Mouse (Mus musculus): ENCODE data around the gene Thop1.
A peak's percentile ranks its signal among the peaks of the same experiment; 100 is the strongest.
"Not testable (repeated sequence)": the region's sequence is repeated elsewhere in the genome, so short reads cannot be mapped to it uniquely, and the experiment has no call there.

The Thop1 gene

DNA sequence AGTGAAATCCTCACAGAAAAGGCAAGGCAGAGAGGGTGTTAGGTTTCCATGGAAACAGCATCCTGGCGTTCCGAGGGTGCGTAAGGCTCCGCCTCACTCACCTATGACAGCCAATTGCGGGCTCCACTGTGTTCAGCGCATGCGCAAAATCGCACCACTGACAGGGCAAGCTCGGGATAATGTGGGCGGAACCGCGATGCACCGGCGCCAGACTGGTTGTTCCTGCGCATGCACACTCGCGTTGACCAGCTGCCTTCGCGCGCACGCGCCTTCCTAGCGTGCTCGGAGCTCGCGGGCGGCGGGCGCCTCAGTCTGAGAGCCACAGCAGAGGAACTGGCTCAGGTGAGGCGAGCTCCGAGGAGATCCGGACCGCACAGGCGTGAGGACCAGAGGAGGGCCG lies at the start of gene Thop1:
Thop1 (plus strand) TSS at position 200 of the 400 bp plus-strand sequence.
- peak; percentile 100 for DNase-seq

- no peak for DNase-seq
Observed at GRCm38 (mm10) chr10:81020207-81020606, 49.6 kb upstream of the Thop1 start.

GRCm38 (mm10) chr10:81021547-81022110 lies 48.2 kb upstream of the Thop1 start:
- no peak for DNase-seq

DNA sequence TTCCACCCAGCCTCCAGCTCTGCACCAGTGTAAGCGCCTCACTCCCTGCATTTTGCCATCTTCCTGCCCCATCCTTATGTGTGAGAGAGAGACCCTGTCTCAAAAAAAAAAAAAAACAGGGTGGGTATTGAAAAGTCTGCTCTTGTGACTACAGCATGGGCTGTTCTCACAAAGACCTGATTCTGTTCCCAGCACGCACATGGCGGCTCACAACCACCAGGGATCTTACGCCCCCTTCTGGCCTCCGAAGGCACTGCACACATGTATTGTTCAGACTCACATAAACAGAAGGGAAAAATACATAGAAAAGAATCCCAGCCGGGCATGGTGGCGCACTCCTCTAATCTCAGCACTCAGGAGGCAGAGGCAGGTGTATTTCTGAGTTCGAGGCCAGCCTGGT lies 47.1 kb upstream of the Thop1 start:
- DNase-seq: no peak

- no peak for DNase-seq
Observed at GRCm38 (mm10) chr10:81024346-81024937, 45.4 kb upstream of the Thop1 start.

DNA sequence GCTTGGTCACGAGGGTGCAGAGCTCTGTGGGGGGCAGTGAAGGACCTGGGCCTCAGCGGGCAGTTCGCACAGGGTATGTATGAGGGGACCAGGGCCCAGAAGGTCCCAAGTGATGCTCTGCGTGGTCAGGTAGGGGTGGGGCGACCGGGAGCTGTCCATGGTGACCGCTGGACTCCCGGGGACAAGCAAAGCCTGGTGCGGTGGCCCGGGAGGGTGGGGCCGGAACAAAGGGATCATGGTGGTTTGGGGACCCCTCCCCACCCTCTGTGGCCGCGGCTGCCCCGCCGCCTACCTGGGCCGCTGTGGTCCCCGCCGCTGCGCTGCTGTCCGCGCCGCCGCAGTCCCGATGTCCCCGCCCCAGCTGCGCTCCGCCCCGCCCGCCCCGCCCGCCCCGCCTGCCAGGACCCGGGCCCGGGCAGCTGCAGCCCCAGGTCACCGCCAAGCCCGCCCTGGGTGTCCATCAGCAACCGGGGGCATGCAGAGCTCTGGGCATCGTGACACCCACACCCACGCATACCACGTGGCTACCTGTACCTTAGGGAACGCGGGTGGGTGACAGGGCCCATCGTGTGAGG lies 44.7 kb upstream of the Thop1 start:
- DNase-seq: peak; percentile 9

DNA sequence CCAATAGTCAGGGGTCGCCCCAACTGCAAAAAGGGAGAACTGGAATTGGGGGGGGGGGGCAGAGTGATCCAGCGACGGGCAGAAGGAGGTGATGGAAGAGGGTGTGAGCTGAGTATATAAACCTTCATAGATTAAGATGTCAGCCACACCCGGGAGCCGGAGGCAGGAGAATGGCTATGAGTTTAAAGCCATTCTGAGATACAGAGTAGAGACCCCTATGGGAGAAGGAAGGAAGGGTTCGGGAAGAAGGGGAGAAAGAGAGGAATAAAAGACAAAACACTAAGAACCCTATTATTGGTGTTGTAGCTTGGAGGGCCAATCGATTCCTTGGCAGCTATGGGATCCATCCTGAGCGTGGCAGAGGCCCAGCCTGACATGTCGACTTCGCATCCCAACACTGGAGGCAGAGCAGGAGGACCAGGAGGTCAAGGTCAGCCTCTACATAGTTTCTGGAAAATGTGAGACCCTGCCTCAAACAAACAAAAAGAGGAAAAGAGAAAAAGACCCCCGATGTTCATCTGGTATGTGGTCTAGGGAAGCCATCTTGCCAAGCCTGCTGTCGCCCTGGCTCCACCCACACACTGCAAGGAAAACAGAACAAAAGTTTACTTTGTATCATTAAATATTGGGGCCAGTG lies 44.1 kb upstream of the Thop1 start, which contains the start of gene Diras1:
Diras1 (minus strand) TSS at position 24 of the 637 bp plus-strand sequence.
- DNase-seq: no peak

GRCm38 (mm10) chr10:81026857-81027256 lies 43.0 kb upstream of the Thop1 start:
- DNase-seq: no peak

DNA sequence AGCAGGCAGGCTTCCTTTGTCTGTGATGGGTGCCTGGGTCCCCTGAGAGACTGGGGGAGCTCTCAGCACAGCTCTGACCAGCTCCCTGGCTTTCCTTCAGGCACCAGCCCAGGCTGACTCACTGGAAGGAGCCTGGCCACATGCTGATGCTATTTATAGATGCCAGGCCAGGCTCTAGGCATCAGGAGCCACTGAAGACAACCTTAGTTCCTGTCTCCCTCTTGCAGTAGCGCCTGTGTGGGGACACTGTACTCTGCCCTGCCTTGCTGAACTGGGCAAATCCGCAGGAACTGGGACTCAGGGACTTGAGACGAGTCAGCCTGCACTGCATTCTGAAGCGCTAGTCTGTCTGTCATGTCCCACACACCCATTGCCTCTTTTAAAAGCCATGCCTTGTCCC lies 42.5 kb upstream of the Thop1 start:
- no peak for DNase-seq

DNA sequence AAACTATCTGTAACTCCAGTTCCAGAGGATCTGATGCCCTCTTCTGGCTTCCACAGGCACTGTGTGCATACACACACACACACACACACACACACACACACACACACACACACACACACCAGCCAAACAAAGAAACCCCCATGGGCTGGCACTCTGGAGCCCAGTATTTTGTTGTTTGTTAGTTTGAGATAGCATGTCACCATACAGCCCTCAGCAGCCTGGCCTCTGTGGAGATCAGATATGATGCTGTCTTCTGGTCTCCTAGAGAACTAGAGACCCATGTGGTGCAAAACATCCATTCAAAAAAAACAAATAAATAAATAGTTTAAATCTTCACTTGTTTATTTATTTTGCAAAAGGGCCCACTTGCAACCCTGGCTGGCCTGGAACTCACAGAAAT lies 41.6 kb upstream of the Thop1 start:
- DNase-seq: no peak

DNA sequence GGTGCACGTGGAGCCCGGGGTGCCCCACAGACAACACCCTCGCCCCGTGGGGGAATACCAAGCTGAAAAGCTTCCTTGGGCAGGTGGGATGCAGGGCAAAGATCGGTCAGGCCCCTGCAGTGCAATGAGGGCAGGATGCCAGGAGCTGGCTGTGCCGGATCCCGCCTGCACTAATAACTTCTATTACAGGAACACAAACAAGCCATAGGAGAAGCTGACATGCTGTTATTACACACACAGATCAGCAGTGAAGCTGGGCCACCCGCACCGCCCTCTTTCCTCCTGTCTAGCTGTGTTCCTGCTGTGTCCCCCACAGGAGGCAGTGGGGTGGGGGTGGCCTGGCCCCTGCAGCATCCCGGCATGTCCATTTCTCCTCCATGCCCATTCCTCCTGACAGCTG lies 40.8 kb upstream of the Thop1 start:
- DNase-seq: no peak

- DNase-seq: no peak
Observed at GRCm38 (mm10) chr10:81033586-81033985, 36.2 kb upstream of the Thop1 start.

DNA sequence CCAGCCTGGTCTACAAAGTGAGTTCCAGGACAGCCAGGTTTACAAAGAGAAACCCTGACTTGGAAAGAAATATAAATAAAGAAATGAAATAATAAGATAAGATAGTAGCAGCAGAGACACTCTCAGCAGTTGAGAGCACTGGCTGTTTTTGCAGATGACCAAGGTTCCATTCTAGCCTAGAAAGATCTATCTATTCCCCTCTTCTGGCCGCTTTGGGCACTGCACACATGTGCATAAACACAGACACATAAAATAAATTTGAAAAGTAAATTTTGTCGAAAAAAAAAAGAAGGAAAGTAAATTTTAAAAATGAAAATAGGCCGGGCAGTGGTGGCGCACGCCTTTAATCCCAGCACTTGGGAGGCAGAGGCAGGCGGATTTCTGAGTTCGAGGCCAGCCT lies 33.6 kb upstream of the Thop1 start:
- peak; percentile 34 for DNase-seq

- DNase-seq: peak; percentile 99
Observed at GRCm38 (mm10) chr10:81036988-81037580, 32.8 kb upstream of the Thop1 start, which contains the start of gene Slc39a3. TSS of gene Slc39a3 (minus strand) at chr10:81037426.

- DNase-seq: peak; percentile 80
Observed at GRCm38 (mm10) chr10:81041458-81042175, 28.2 kb upstream of the Thop1 start.

DNA sequence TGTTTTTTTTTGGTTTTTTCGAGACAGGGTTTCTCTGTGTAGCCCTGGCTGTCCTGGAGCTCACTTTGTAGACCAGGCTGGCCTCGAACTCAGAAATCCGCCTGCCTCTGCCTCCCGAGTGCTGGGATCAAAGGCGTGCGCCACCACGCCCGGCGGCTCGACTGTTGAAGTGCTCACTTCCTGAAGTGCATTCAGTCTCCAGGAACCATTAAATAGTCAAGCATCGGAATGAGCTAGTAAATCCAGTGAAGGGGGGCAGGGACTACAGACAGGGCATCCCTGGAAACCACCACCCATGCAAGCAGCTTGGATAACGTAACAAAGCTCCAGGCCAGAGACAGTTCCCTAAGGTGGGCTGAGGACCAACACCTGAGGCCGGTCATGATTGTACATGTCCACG lies 24.6 kb upstream of the Thop1 start:
- not testable (repeated sequence) for DNase-seq

GRCm38 (mm10) chr10:81050645-81051044 lies 19.2 kb upstream of the Thop1 start:
- peak; percentile 31 for DNase-seq

DNA sequence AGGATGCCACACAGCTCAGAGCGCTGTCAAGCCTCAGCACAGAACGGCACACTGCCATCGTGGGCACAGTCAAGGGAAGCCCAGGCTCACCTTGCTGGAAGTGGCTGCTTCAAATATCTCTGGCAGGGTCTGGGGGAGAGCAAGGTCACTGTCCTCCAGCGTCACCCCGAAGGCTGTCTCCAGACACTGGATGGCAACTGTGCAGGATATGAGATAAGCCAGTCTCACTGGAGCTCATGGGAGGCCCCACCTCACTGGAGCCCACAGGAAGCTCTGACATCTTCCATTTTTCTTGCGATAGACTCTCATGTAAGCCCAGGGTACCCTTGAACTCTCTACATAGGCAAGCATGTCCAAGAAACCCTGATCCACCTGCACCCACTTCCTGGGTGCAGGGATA lies 18.7 kb upstream of the Thop1 start:
- no peak for DNase-seq

- DNase-seq: no peak
Observed at GRCm38 (mm10) chr10:81052577-81052976, 17.3 kb upstream of the Thop1 start.

DNA sequence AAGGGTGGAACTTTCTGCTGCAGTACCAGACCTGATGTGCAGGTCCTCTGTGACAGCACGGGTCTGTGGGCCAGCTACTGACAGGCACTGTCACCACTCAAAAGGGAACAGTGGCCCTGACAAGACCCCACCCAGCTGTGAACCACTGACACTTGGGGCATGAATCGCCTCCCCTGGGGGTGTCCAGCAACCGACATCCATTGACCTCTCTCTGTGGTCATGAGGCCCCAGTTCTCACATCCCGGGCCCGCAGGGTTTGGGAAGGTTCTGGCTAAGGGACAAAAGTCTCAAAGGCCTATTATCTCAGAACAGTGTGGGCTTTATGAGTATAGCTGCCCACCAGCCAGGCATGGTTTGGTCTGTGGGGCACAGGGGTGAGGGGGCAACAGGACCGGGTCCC lies 14.7 kb upstream of the Thop1 start:
- no peak for DNase-seq

GRCm38 (mm10) chr10:81055802-81056340 lies 14.0 kb upstream of the Thop1 start:
- not testable (repeated sequence) for DNase-seq

- DNase-seq: no peak
Observed at GRCm38 (mm10) chr10:81057406-81058130, 12.3 kb upstream of the Thop1 start.
